Mouse (Mus musculus): ENCODE measurements around the gene Fto. TPM values are rescaled to one million over a fixed set of nuclear protein-coding genes. Genes with fewer than 3 reads are reported as not detected.

Gene Fto
- polyA plus RNA-seq, 1 experiment from 2014 or later = 72.1 TPM

GRCm38 (mm10) chr8:91281545-91281944 is 31.8 kb upstream of the Fto start:
- H3K36me3 ChIP-seq (ENCODE audit: control insufficient read depth, insufficient read depth) = no peaks in the 10 kb centered on the region
- H3K4me2 ChIP-seq (ENCODE audit: low read depth, low read length) = no peak overlapping the region
- no peak overlapping the region for H3K4me3 ChIP-seq (ENCODE audit: low read length)
- no peaks in the 10 kb centered on the region for H3K27me3 ChIP-seq (ENCODE audit: control insufficient read depth, insufficient read depth, low read length)
- ATAC-seq (replicated peaks; ENCODE audit: extremely low read depth, insufficient read depth, low FRiP score) = no peak
- H3K9ac ChIP-seq (ENCODE audit: low read length) = no peak overlapping the region
- H3K4me1 ChIP-seq (ENCODE audit: control insufficient read depth, insufficient read depth, low read length) = 0 out of 2 replicates have a peak, but pooled peaks cover 3% of the 10 kb centered on the region
- WGBS = 74% methylated on average over 8 of the region's 8 CpGs
- peaks cover under 1% of the 10 kb centered on the region for H3K9me3 ChIP-seq (replicated peaks; ENCODE audit: control insufficient read depth, low read length)
- no peak overlapping the region for H3K27ac ChIP-seq (ENCODE audit: low read length)

DNA sequence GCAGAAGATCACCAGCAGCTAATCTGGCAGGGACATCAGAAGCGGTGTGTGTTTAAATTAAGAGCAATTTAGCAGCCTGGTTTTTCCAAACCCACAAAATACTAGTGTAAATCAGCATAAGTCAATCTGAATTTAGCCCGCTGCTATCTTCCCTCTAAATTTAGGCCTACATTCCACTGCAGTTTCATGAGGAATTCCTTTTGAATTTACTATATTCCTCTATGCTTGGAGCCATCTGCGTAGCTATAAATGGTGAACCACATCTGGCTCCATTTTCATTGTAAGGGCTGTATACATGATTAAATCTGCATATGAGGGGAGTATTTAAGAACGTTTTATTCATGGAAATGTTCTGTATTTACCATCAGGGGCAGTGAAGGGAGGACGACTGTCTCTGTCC is 30.7 kb upstream of the Fto start:
- ATAC-seq (replicated peaks; ENCODE audit: extremely low read depth, insufficient read depth, low FRiP score) = no peak
- 60% methylated on average over 5 of the region's 5 CpGs for WGBS
- Histone ChIP-seq H3K27me3 (ENCODE audit: control insufficient read depth, insufficient read depth, low read length) (no peaks in the 10 kb centered on the region), H3K9ac (ENCODE audit: low read length) (no peak overlapping the region), H3K4me1 (ENCODE audit: control insufficient read depth, insufficient read depth, low read length) (peaks cover 6% of the 10 kb centered on the region), H3K9me3 (replicated peaks; ENCODE audit: control insufficient read depth, low read length) (no peaks in the 10 kb centered on the region), H3K27ac (ENCODE audit: low read length) (no peak overlapping the region), H3K4me2 (ENCODE audit: low read depth, low read length) (no peak overlapping the region), H3K36me3 (ENCODE audit: control insufficient read depth, insufficient read depth) (no peaks in the 10 kb centered on the region), H3K4me3 (ENCODE audit: low read length) (no peak overlapping the region)

GRCm38 (mm10) chr8:91283815-91284214 is 29.5 kb upstream of the Fto start:
- Histone ChIP-seq H3K4me2 (ENCODE audit: low read depth, low read length) (no peak overlapping the region), H3K4me3 (ENCODE audit: low read length) (no peak overlapping the region), H3K27ac (ENCODE audit: low read length) (no peak overlapping the region), H3K27me3 (ENCODE audit: control insufficient read depth, insufficient read depth, low read length) (no peaks in the 10 kb centered on the region), H3K9me3 (replicated peaks; ENCODE audit: control insufficient read depth, low read length) (no peaks in the 10 kb centered on the region), H3K9ac (ENCODE audit: low read length) (no peak overlapping the region), H3K4me1 (ENCODE audit: control insufficient read depth, insufficient read depth, low read length) (peaks cover 12% of the 10 kb centered on the region), H3K36me3 (ENCODE audit: control insufficient read depth, insufficient read depth) (no peaks in the 10 kb centered on the region)
- ATAC-seq (replicated peaks; ENCODE audit: extremely low read depth, insufficient read depth, low FRiP score) = no peak
- 80% methylated on average over 1 of the region's 1 CpGs for WGBS

DNA sequence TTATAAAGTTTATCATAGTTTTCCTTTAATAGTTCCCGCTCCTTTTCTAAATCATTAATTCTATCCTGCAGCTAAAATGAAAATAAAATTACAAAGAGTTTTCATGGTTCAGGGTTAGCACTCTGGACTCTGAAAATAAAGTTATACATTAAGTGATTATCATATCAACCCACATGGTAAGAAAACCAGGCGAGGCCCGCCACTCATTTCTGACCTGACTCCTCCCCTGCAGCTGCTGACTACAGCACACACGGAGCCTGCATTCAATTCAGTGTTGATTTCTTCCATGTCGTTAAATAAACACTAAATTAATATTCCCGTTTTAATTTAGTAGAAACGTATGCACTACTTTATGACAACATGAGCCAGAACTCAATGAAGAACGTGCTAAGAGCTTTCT is 27.1 kb upstream of the Fto start:
- Histone ChIP-seq H3K9me3 (replicated peaks; ENCODE audit: control insufficient read depth, low read length) (no peaks in the 10 kb centered on the region), H3K36me3 (ENCODE audit: control insufficient read depth, insufficient read depth) (no peaks in the 10 kb centered on the region), H3K9ac (ENCODE audit: low read length) (no peak overlapping the region), H3K27me3 (ENCODE audit: control insufficient read depth, insufficient read depth, low read length) (no peaks in the 10 kb centered on the region), H3K4me1 (ENCODE audit: control insufficient read depth, insufficient read depth, low read length) (peaks cover 13% of the 10 kb centered on the region), H3K4me3 (ENCODE audit: low read length) (no peak overlapping the region), H3K4me2 (ENCODE audit: low read depth, low read length) (no peak overlapping the region), H3K27ac (ENCODE audit: low read length) (no peak overlapping the region)
- WGBS = 82% methylated on average over 8 of the region's 8 CpGs
- ATAC-seq (replicated peaks; ENCODE audit: extremely low read depth, insufficient read depth, low FRiP score) = no peak

- Histone ChIP-seq H3K36me3 (ENCODE audit: control insufficient read depth, insufficient read depth) (no peaks in the 10 kb centered on the region), H3K27ac (ENCODE audit: low read length) (no peak overlapping the region), H3K4me1 (ENCODE audit: control insufficient read depth, insufficient read depth, low read length) (peaks cover 10% of the 10 kb centered on the region), H3K4me2 (ENCODE audit: low read depth, low read length) (no peak overlapping the region), H3K27me3 (ENCODE audit: control insufficient read depth, insufficient read depth, low read length) (no peaks in the 10 kb centered on the region), H3K9me3 (replicated peaks; ENCODE audit: control insufficient read depth, low read length) (no peaks in the 10 kb centered on the region), H3K4me3 (ENCODE audit: low read length) (no peak overlapping the region), H3K9ac (ENCODE audit: low read length) (no peak overlapping the region)
- 77% methylated on average over 4 of the region's 4 CpGs for WGBS
- no peak for ATAC-seq (replicated peaks; ENCODE audit: extremely low read depth, insufficient read depth, low FRiP score)
Measured at GRCm38 (mm10) chr8:91290576-91290975, 22.7 kb upstream of the Fto start.

DNA sequence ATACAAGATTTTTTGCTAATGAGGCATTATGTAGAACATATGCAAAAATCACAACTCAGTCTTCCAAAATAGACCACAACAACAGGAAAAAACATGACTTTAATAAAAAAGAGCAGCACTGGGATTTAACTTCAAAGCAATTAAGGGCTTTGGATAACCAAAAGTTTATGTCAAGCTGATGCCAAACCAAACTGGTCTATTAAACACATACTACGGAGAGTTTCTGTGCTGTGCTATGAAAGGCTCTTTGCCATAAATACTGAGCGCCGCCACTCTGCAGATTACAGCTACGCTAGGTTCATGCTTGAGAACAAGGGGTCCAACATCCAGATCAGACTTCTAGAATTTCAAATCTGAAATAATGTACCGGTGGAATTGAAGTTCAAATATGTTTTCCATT is 17.5 kb upstream of the Fto start:
- Histone ChIP-seq H3K4me3 (ENCODE audit: low read length) (no peak overlapping the region), H3K27me3 (ENCODE audit: control insufficient read depth, insufficient read depth, low read length) (no peaks in the 10 kb centered on the region), H3K27ac (ENCODE audit: low read length) (no peak overlapping the region), H3K9me3 (replicated peaks; ENCODE audit: control insufficient read depth, low read length) (no peaks in the 10 kb centered on the region), H3K9ac (ENCODE audit: low read length) (no peak overlapping the region), H3K4me2 (ENCODE audit: low read depth, low read length) (no peak overlapping the region), H3K4me1 (ENCODE audit: control insufficient read depth, insufficient read depth, low read length) (no peaks in the 10 kb centered on the region), H3K36me3 (ENCODE audit: control insufficient read depth, insufficient read depth) (peaks cover 6% of the 10 kb centered on the region)
- WGBS = 84% methylated on average over 5 of the region's 5 CpGs
- no peak for ATAC-seq (replicated peaks; ENCODE audit: extremely low read depth, insufficient read depth, low FRiP score)

- WGBS = 91% methylated on average over 2 of the region's 2 CpGs
- ATAC-seq (replicated peaks; ENCODE audit: extremely low read depth, insufficient read depth, low FRiP score) = no peak
- Histone ChIP-seq H3K27ac (ENCODE audit: low read length) (no peak overlapping the region), H3K27me3 (ENCODE audit: control insufficient read depth, insufficient read depth, low read length) (no peaks in the 10 kb centered on the region), H3K9ac (ENCODE audit: low read length) (no peak overlapping the region), H3K4me3 (ENCODE audit: low read length) (no peak overlapping the region), H3K4me1 (ENCODE audit: control insufficient read depth, insufficient read depth, low read length) (no peaks in the 10 kb centered on the region), H3K9me3 (replicated peaks; ENCODE audit: control insufficient read depth, low read length) (no peaks in the 10 kb centered on the region), H3K36me3 (ENCODE audit: control insufficient read depth, insufficient read depth) (peaks cover 6% of the 10 kb centered on the region), H3K4me2 (ENCODE audit: low read depth, low read length) (no peak overlapping the region)
Measured at GRCm38 (mm10) chr8:91298672-91299071, 14.7 kb upstream of the Fto start.

- peaks cover 2% of the 10 kb centered on the region; the same call in 1 of the 2 replicates for H3K36me3 ChIP-seq (ENCODE audit: control insufficient read depth, insufficient read depth)
- H3K4me3 ChIP-seq (ENCODE audit: low read length) = no peak overlapping the region
- H3K4me2 ChIP-seq (ENCODE audit: low read depth, low read length) = no peak overlapping the region
- H3K9me3 ChIP-seq (replicated peaks; ENCODE audit: control insufficient read depth, low read length) = no peaks in the 10 kb centered on the region
- WGBS = 61% methylated on average over 17 of the region's 17 CpGs
- H3K27ac ChIP-seq (ENCODE audit: low read length) = no peak overlapping the region
- ATAC-seq (replicated peaks; ENCODE audit: extremely low read depth, insufficient read depth, low FRiP score) = no peak
- H3K4me1 ChIP-seq (ENCODE audit: control insufficient read depth, insufficient read depth, low read length) = no peaks in the 10 kb centered on the region
- H3K27me3 ChIP-seq (ENCODE audit: control insufficient read depth, insufficient read depth, low read length) = no peaks in the 10 kb centered on the region
- no peak overlapping the region for H3K9ac ChIP-seq (ENCODE audit: low read length)
Measured at GRCm38 (mm10) chr8:91304481-91305386, 8.6 kb upstream of the Fto start.

GRCm38 (mm10) chr8:91312342-91312741 is 983 bp upstream of the Fto start:
- Histone ChIP-seq H3K27ac (ENCODE audit: low read length) (no peak overlapping the region), H3K9me3 (replicated peaks; ENCODE audit: control insufficient read depth, low read length) (no peaks in the 10 kb centered on the region), H3K27me3 (ENCODE audit: control insufficient read depth, insufficient read depth, low read length) (no peaks in the 10 kb centered on the region), H3K4me3 (ENCODE audit: low read length) (peak overlapping the region; percentile 86), H3K4me2 (ENCODE audit: low read depth, low read length) (peak overlapping the region; percentile 65), H3K36me3 (ENCODE audit: control insufficient read depth, insufficient read depth) (no peaks in the 10 kb centered on the region), H3K4me1 (ENCODE audit: control insufficient read depth, insufficient read depth, low read length) (peaks cover 17% of the 10 kb centered on the region), H3K9ac (ENCODE audit: low read length) (peak overlapping the region; percentile 61)
- 65% methylated on average over 2 of the region's 2 CpGs for WGBS
- ATAC-seq (replicated peaks; ENCODE audit: extremely low read depth, insufficient read depth, low FRiP score) = no peak

Measured in heart, embryonic 16.5 days (tissue).